Mouse (Mus musculus): ENCODE results near the gene Irf4. TPM values are rescaled to one million over a fixed set of nuclear protein-coding genes. Genes with fewer than 3 reads are reported as not detected.

The Irf4 gene
- total RNA-seq, 4 experiments from 2014 or later = 0.17 to 0.18 (median 0.18) TPM

DNA sequence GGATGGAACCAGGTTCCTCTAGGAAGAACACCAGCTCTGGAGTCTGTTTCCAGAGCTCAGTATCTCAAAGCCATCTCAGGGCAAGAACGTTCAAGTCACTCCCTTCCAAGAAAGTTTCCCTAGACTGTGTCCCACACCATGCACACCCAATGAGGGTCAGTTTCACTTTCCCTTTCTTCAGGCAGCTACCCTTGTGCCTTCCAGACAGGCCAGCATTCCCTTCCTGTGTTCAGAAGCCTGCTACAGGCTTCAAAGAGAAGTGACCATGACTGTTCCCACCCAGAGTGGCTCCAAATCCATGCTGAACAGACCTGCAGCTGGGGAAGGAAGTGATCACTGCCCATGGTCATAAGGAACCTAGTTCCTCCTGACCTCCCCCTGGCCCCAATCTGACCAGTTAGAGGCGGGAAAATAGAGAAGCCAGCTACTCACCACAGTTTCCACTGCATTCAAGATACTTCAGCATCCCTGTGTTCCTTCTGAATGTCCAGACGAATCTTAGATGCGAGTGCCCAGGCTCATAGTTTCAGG is 10.7 kb upstream of the Irf4 start:
- DNase-seq (ENCODE audit: low spot score in 2 of 2) = no peak

DNA sequence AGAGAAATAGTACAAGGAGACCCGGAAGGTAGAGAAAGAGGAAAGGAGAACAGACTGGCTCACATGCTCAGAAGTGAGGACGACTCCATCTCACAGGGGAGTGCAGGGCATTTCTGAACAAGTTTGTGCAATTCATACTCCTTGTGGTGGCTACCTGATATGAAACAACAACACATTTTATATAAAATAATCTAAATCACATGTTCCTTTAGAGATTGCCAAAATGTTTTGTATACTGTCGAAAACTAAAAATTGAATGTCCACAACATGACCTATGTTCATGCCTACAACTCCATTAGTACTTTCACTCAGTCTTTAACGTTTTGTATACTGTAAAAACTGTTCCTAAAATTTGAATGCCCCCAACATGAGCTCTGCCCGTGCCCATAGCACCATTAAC is 7.9 kb upstream of the Irf4 start:
- DNase-seq (ENCODE audit: low spot score in 2 of 2) = no peak

DNA sequence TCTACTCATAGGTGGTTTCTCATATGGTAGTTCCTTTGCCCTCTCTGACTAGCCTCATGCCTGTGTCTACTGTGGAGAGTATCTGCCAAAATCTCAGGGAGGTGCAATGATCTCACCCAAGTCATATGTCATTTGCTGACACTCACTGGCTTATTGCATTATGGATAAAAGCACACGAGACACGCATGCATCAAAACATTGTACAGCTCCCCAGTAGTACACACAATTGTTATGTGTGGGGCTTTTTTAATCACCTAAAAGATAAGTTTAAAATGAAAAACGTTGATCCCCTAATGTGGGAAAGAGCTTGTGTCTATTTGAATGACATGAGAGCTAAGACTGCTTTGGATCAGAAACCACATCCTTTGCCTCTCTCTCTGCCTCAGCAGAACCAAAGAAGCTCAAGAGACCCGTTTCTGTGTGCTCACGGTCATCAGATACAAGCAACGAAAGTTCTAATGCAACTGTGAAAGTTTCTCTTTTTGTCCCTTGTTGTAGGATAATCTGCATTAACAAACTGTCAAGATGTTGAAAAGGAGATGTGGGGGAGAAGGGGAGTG is 6.5 kb upstream of the Irf4 start:
- DNase-seq (ENCODE audit: low spot score in 2 of 2) = no peak

- no peak for DNase-seq (ENCODE audit: low spot score in 2 of 2)
Measured at GRCm38 (mm10) chr13:30745121-30745520, 3.9 kb upstream of the Irf4 start.

GRCm38 (mm10) chr13:30747068-30747467 is 2.0 kb upstream of the Irf4 start:
- no peak for DNase-seq (ENCODE audit: low spot score in 2 of 2)

DNA sequence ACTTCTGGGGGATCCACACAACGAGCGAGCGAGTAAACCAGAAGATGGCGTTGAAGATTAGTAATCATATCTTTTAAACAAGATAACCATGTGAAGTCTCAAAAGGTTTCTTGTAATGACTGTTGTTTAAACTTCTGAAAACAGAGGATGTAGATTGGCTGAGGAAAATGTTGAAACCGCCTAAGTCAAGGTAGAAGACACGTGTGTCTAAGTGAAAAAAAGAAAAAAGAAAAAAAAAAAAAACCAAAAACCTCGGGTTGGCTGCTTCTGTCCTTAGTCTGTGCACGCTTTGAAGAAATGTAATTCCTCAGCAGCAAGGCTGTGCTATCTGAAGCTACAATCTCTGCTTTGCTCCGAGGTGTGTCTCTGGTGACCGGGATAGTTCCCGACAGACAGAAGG is 1.5 kb upstream of the Irf4 start:
- DNase-seq (ENCODE audit: low spot score in 2 of 2) = no peak

DNA sequence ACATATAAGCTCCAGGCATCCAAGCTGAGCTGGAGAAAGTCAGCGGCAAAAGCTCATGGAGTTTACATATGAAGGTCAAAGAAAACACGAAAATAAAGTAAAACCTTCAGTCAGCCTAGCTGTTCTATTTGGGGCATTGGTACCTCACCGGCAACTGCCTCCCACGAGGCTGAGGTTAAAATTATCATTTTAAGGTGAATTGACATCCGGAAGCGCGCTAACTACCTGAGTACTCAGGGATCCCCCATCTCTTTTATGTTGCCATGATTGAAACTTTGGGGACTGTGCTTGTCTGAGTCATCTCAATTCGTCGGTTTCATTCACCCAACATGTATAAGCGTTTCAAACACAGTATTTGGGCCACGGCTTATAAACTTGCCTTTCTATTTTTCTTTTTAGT is 705 bp upstream of the Irf4 start:
- DNase-seq (ENCODE audit: low spot score in 2 of 2) = no peak

- DNase-seq (ENCODE audit: low spot score in 2 of 2) = no peak
Measured at GRCm38 (mm10) chr13:30749557-30750141, 623 bp downstream of the Irf4 start.

DNA sequence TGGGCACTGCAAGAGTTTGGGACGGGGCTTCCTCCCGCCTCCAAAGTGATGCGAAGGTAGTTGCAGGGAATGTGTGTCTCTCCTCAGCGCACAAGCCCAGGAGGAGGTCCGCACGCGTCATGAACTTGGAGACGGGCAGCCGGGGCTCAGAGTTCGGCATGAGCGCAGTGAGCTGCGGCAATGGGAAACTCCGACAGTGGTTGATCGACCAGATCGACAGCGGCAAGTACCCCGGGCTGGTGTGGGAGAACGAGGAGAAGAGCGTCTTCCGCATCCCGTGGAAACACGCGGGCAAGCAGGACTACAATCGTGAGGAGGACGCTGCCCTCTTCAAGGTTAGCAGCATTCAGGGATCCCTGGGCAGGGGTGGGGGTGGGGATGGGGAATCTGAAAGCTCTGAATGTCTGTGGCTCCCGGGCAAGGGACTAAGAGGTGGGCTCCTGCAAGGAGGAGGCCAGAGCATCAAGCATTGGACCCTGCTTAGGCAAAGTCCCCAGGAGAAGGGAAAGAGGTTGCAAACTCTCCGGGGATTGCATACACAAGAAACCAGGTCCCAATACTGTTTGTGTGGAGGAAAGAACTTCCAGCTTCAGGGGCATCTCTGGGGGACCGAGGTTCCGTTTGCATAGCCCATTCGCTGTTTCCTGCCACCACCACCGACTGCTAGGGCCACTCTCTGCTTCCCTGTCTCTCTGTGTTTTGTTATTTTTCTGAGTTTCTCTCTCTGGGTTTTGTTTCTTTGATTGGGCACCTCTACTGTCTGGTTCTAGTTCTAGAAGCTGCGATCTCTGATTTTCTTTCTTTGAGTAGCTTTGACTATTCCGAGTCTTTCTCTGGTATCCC is 1.7 kb downstream of the Irf4 start:
- no peak for DNase-seq (ENCODE audit: low spot score in 2 of 2)

DNA sequence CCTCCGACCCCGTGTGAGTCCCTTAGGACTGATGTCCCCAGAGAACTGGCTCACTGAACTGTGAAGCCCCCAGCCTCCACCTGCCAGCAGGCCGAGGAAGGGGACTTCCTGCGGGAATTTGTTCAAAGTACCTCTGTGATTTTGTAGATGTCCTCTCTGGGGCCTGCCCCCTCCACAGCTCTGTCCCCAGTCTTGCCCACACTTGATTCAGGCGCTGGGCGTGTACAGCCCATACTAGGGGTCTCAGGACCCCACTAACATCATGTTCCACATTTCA is 2.2 kb downstream of the Irf4 start:
- no peak for DNase-seq (ENCODE audit: low spot score in 2 of 2)

DNA sequence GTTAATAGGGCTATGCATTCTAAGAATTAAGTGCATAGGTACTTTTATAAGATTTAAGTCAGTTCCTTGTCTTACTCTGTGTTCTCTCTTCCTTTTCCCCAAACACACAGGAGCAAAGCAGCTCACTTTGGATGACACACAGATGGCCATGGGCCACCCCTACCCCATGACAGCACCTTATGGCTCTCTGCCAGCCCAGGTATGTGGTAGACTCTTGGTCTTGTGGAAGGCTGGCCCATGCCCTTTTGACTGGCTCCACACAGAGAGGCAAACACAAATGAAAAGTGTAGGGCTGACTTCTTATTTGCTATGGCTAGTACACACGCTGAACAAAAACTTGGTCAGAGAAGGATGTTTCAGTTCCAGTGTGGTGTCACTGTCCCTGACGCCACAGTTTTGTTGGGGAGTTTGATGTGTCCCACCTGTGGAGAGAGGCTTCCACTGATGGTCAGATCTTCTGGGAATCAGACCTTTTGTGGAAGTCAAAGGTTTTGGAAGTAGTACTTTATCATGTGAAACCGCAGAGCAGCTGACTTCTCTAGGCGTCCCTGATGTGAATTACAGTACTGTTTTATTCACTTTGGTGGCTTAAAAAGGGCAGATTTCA is 3.7 kb downstream of the Irf4 start:
- no peak for DNase-seq (ENCODE audit: low spot score in 2 of 2)

GRCm38 (mm10) chr13:30753441-30753840 is 4.4 kb downstream of the Irf4 start:
- no peak for DNase-seq (ENCODE audit: low spot score in 2 of 2)

DNA sequence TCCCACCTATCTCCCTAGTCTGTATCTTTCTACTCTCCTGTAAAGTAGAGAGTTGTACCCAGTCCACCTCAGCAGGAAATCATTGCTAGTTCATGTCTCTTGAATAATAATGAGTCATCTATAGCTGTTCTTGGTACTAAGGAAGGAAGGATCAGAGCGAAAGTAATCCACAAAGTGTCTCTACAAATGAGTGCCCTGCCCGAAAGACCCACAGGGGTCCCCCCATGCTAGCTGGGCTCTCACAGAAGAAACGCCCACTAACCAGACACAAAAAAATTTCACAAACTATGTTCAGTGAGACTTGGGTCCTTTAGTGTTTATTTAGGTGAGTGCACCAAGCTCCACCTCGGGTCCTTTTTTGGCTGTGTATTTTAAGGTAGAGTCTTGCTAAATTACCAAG is 5.0 kb downstream of the Irf4 start:
- no peak for DNase-seq (ENCODE audit: low spot score in 2 of 2)

DNA sequence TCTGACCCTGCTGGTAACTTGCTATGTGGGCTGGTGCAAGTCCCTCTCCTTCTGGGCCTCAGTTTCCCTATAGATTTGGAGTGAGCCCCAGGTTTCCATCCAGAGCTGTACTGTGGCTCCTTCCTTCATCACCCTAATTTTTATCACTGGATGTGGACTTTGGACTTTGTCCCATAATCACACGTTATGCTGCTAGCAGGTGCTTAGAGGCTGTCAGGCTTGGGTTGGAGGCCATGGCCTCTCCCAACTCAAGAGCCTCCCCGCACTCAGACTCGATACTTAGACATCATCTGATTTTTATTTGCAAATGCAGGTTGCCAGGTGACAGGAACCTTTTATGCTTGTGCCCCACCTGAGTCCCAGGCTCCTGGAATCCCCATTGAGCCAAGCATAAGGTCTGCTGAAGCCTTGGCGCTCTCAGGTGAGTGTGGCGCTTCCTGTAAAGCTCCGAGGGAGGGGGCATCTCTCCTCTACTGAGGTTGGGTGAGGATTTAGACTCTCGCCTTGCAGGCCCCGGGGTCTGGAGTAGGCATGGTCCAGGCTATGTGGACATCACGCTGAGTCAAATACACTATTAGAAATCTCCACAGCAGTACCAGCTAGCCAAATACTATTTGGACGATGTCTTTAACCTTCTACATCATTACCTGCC is 5.9 kb downstream of the Irf4 start:
- no peak for DNase-seq (ENCODE audit: low spot score in 2 of 2)

DNA sequence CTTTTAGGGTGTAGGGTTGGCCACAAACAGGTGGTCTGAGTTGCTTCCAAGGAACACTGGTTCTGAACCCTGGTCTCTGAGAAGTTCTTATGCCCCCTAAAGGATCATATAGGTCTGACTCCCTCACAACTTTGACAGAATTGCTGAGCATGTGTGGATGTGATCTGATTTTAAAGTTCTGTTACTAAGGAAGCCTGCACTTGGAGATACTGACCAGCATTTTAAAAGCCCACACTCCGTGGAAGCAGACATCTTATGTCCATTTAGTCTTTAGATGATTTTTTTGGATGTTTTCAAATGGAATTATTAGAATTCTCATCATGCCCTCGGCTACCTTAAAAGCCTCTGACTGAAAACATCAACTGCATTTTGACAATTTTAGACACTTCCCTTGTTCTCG is 6.6 kb downstream of the Irf4 start:
- no peak for DNase-seq (ENCODE audit: low spot score in 2 of 2)

GRCm38 (mm10) chr13:30755998-30756639 is 7.1 kb downstream of the Irf4 start:
- no peak for DNase-seq (ENCODE audit: low spot score in 2 of 2)

GRCm38 (mm10) chr13:30757264-30757900 is 8.4 kb downstream of the Irf4 start:
- DNase-seq (ENCODE audit: low spot score in 2 of 2) = no peak

DNA sequence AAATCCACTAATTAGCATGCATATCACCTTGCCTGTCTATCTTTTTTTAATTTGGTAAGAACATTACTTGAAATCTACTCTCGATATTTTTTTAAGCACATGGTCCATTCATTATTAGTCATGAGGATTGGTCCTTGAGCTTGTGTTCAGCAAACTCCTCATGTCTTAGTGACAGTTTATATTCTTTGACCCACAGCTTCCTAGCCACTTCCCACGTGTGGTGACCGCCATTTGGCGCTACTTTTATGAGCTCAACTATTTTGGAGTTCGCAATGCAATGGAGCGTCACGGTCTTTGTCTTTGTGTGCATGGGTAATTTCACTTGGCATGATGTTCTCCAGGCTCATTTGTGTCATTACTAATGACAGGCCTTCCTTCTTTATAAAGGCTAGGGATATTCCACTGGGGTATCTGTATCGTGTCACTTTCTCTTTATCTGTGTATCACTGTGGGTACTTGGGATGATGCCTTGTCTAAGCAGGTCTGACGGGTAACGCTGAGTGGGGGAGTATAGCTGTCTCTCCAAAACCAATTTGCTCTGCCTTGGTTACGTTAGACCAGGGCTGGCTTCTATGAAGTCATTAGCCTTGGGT is 9.9 kb downstream of the Irf4 start:
- DNase-seq (ENCODE audit: low spot score in 2 of 2) = no peak

DNA sequence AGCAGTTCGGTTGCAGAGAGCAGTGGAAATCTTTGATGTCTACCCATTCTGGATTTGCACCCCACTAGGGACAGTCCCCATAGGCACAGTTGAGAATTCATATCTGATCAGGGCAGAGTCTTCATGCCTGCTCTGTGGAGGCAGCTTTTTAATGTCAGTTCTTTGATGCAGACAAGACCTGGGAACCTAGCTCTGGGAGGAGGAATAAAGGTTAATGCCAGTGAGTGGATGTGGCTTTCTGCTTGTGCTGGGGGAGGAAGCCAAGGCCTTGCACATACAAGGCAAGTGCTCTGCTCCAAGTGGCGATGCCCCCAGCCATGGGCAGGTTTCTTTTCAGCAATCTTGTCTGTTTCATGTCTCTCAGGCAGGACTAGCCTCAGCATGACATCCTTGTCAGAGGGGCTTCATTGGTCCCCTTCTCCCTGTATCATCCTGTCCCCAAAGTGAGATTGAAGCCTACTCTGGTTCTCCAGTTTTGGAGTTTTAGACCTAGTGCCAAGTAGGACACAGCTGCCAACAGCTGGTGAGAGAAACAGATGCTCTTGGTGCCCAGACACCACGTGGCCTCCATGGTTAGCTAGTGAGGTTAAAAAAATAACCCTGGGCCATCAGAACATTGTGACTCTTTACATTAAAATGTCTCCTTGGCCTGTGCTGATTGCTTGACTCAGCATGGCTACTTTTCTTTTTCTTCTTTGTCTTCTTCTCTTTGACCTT is 11.5 kb downstream of the Irf4 start:
- DNase-seq (ENCODE audit: low spot score in 2 of 2) = no peak

GRCm38 (mm10) chr13:30761151-30761631 is 12.2 kb downstream of the Irf4 start:
- no peak for DNase-seq (ENCODE audit: low spot score in 2 of 2)
